Mouse (Mus musculus) hindbrain, embryonic 10.5 days (tissue): ENCODE results near the gene Rnf181. TPM values are rescaled to one million over a fixed set of nuclear protein-coding genes. Genes with fewer than 3 reads are reported as not detected.
A peak's percentile ranks its signal among the peaks of the same experiment; 100 is the strongest.

ENCODE experiments used
- DNase-seq: peaks from one replicate; pipeline ENCODE4 v3.0.0-alpha.2; 2017; ENCODE audit warnings: low spot score
- H3K27ac ChIP-seq: fragments of 300-500 bp; sonication (generic); 2 replicates; pipeline ENCODE4 v1.5.1; 2016; ENCODE audit warnings: mild to moderate bottlenecking, moderate library complexity
- H3K27me3 ChIP-seq: fragments of 300-500 bp; sonication (generic); 2 replicates; pipeline ENCODE4 v1.6.1; 2016; ENCODE audit warnings: mild to moderate bottlenecking; ENCODE audit not compliant: poor library complexity, insufficient read depth, severe bottlenecking
- H3K36me3 ChIP-seq: fragments of 300-500 bp; sonication (generic); 2 replicates; pipeline ENCODE4 v1.6.1; 2016; ENCODE audit warnings: mild to moderate bottlenecking, moderate library complexity
- H3K4me1 ChIP-seq: fragments of 300-500 bp; sonication (generic); replicated peaks from 2 replicates; pipeline ENCODE4 v1.6.1; 2016; ENCODE audit warnings: mild to moderate bottlenecking
- H3K4me3 ChIP-seq: fragments of 300-500 bp; sonication (generic); 2 replicates; pipeline ENCODE4 v1.5.1; 2016; ENCODE audit warnings: mild to moderate bottlenecking, moderate library complexity
- H3K9me3 ChIP-seq: fragments of 300-500 bp; sonication (generic); 2 replicates; pipeline ENCODE4 v1.6.1; 2016; ENCODE audit warnings: mild to moderate bottlenecking, moderate library complexity
- WGBS: fragments of 180-500 bp; shearing (Covaris S2); methylation state at CpG from one replicate; pipeline ENCODE4 v1.1.7; 2016; 5-methylcytosine and 5-hydroxymethylcytosine counted together
- polyA plus RNA-seq: library from polyadenylated mRNA; unstranded; fragments of >200 nt; fragmentation: Nextera tagmentation; extraction: Ambion mirVana; gene quantifications from 2 replicates; pipeline ENCODE4 v1.2.1, GENCODE M21; 2016

Gene Rnf181
- polyA plus RNA-seq, 1 experiment from 2014 or later = 110 TPM

GRCm38 (mm10) chr6:72390795-72391521, 24.2 kb upstream of the Rnf181 start:
- peak; percentile 40 for DNase-seq
- H3K27me3 ChIP-seq = peaks cover 25% of the 10 kb centered on the region
- H3K36me3 ChIP-seq = no peaks in the 10 kb centered on the region
- H3K4me3 ChIP-seq = peak overlapping the region; percentile 58
- peak overlapping the region; percentile 86 for H3K27ac ChIP-seq
- WGBS = 12% methylated on average over 12 of the region's 12 CpGs
- H3K9me3 ChIP-seq = no peaks in the 10 kb centered on the region
- H3K4me1 ChIP-seq = peaks cover 29% of the 10 kb centered on the region

DNA sequence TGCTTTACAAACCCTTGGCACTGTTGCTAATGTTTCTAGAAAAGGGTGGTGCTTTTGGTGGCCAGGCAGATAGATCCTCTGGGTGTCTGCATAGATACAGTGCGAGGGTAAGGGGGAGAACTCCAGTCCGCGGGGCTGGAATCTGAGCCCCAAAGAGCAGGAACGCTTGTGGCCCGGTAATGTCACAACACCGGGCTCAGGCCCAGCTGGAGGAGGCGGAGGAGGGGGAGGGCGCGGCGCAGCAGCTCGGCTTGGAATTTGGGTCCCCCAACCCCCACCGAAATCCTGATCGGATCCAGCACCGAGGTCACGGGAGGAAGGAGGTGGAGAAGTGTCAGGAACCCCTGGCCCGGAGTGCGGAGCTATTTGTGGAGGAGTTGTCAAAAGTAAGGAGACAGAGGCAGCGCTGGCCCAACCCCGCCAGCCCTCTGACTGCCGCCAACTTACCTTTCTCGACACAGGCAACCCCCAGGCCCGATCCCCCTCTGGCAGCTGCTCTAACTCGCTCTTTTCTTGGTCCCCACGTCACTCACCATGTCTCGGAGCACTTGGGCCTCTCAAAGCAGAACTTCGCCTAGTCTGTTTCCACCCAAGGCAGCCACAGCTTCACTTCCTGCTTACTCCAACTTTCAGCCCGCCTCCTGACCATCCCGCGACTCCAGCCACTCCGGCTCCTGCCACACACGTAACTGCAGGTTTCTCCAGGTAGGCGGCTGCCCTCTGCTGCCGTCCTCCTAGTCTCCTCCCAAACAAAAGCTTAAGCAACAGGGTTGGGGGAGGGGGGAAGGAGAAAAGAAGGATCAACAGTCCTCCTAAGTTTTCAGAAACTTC, 23.4 kb upstream of the Rnf181 start, which contains the start of gene Vamp8:
Gene Vamp8 (minus strand): TSS at position 763 of the 831 bp plus-strand sequence.
- H3K4me3 ChIP-seq = peak within 1 kb of the TSS; percentile 58
- H3K36me3 ChIP-seq = no peaks in the 10 kb centered on the region
- 2% methylated on average over 33 of the region's 33 CpGs for WGBS
- peak; percentile 60 for DNase-seq
- H3K9me3 ChIP-seq = no peaks in the 10 kb centered on the region
- peak within 1 kb of the TSS; percentile 86 for H3K27ac ChIP-seq
- H3K4me1 ChIP-seq = peaks cover 29% of the 10 kb centered on the region
- H3K27me3 ChIP-seq = peaks cover 25% of the 10 kb centered on the region

DNA sequence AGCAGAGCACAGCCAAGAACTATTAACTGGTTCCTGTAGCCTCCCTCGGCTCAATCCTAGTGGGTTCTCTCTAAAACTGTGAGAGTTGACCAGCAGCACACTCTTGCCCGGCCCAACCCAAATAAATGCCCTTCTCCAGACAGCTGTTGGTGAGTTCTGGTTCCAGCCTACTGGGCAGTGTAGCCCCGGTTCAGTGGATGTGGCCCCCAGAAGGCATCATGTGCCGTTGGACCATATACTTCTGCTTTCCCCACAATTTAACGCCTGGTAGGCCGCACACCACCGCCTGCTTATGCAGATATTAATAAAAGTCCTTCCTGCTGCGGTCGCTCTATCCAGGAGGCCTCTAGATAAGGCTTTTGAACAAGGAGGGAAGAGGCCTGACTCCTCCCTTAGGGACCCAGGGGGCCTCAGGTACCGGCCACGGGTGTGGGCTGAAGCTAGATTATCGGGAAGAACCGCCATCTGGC, 22.8 kb upstream of the Rnf181 start:
- peak overlapping the region; percentile 86 for H3K27ac ChIP-seq
- WGBS = 34% methylated on average over 13 of the region's 13 CpGs
- H3K27me3 ChIP-seq = peaks cover 25% of the 10 kb centered on the region
- no peaks in the 10 kb centered on the region for H3K36me3 ChIP-seq
- peak overlapping the region; percentile 58 for H3K4me3 ChIP-seq
- DNase-seq = no peak
- peaks cover 29% of the 10 kb centered on the region for H3K4me1 ChIP-seq
- no peaks in the 10 kb centered on the region for H3K9me3 ChIP-seq

GRCm38 (mm10) chr6:72388791-72389329, 22.1 kb upstream of the Rnf181 start:
- WGBS = 90% methylated on average over 6 of the region's 6 CpGs

DNA sequence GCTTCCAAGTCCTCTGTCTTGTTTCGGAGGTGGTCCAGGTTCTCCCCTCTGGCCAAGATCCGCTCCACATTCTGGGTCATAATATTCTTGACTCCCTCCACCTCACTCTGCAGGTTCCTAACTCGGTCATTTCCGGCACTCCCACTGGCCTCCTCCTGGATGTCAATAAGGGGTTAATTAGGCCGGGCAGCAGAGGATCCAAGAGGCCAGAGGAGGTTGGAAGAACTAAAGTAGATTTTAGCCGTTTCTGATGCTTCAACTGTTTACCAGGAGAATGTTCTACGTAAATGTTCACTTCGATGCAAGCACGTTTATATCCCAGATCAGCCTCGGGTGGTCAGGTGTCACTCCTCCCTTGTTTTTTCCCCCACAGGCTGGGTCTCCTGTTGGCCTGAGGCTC, 21.5 kb upstream of the Rnf181 start:
- no peak for DNase-seq
- 71% methylated on average over 10 of the region's 10 CpGs for WGBS
- no peak overlapping the region for H3K27ac ChIP-seq

More at GRCm38 (mm10) chr6:72388791-72389329, 22.1 kb upstream of the Rnf181 start:
- no peak overlapping the region for H3K27ac ChIP-seq
- peaks cover 29% of the 10 kb centered on the region for H3K4me1 ChIP-seq
- DNase-seq = no peak
- no peak overlapping the region for H3K4me3 ChIP-seq
- no peaks in the 10 kb centered on the region for H3K36me3 ChIP-seq
- peaks cover 25% of the 10 kb centered on the region for H3K27me3 ChIP-seq
- H3K9me3 ChIP-seq = no peaks in the 10 kb centered on the region

GRCm38 (mm10) chr6:72387816-72388215, 21.1 kb upstream of the Rnf181 start:
- DNase-seq = no peak
- no peaks in the 10 kb centered on the region for H3K9me3 ChIP-seq
- WGBS = 70% methylated on average over 3 of the region's 3 CpGs
- no peak overlapping the region for H3K27ac ChIP-seq
- H3K4me3 ChIP-seq = no peak overlapping the region
- H3K4me1 ChIP-seq = peaks cover 29% of the 10 kb centered on the region
- no peaks in the 10 kb centered on the region for H3K36me3 ChIP-seq
- H3K27me3 ChIP-seq = peaks cover 25% of the 10 kb centered on the region

More for the DNA sequence above, 21.5 kb upstream of the Rnf181 start:
- Histone ChIP-seq H3K9me3 (no peaks in the 10 kb centered on the region), H3K27me3 (peaks cover 25% of the 10 kb centered on the region), H3K4me3 (no peak overlapping the region), H3K4me1 (peaks cover 29% of the 10 kb centered on the region), H3K36me3 (no peaks in the 10 kb centered on the region)

GRCm38 (mm10) chr6:72386561-72386960, 19.8 kb upstream of the Rnf181 start:
- H3K4me1 ChIP-seq = peaks cover 29% of the 10 kb centered on the region
- WGBS = 94% methylated on average over 2 of the region's 2 CpGs
- no peak overlapping the region for H3K27ac ChIP-seq
- H3K4me3 ChIP-seq = no peak overlapping the region
- peaks cover 29% of the 10 kb centered on the region for H3K27me3 ChIP-seq
- H3K36me3 ChIP-seq = no peaks in the 10 kb centered on the region
- DNase-seq = no peak
- H3K9me3 ChIP-seq = no peaks in the 10 kb centered on the region

DNA sequence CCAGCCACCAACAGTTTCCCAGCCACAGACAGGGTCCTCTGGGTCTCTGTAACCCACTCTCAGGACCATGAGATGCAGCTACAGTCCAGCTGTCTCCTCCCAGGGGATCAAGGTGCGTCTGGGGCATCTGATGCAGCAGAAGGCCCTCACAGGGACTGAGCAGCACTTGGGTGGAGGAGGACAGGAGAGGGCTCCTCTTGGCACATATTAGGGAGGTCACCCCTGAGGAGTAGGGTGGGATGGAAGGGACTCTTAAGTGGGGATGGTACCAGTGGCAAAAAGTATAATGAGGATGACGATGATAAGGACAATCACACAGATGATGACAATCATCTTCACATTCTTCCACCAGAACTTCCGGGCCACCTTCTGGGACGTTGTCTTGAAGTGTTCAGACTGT, 18.5 kb upstream of the Rnf181 start:
- Histone ChIP-seq H3K27ac (no peak overlapping the region), H3K9me3 (no peaks in the 10 kb centered on the region), H3K36me3 (no peaks in the 10 kb centered on the region), H3K4me1 (peaks cover 21% of the 10 kb centered on the region), H3K27me3 (peaks cover 33% of the 10 kb centered on the region), H3K4me3 (no peak overlapping the region)
- no peak for DNase-seq
- WGBS = 87% methylated on average over 4 of the region's 4 CpGs

GRCm38 (mm10) chr6:72383952-72384351, 17.2 kb upstream of the Rnf181 start:
- WGBS = 94% methylated on average over 7 of the region's 7 CpGs
- Histone ChIP-seq H3K4me3 (no peak overlapping the region), H3K4me1 (peaks cover 18% of the 10 kb centered on the region)

GRCm38 (mm10) chr6:72383142-72383820, 16.5 kb upstream of the Rnf181 start:
- Histone ChIP-seq H3K27me3 (peaks cover 35% of the 10 kb centered on the region), H3K4me3 (no peak overlapping the region), H3K9me3 (no peaks in the 10 kb centered on the region), H3K4me1 (peaks cover 18% of the 10 kb centered on the region), H3K36me3 (no peaks in the 10 kb centered on the region), H3K27ac (no peak overlapping the region)
- no peak for DNase-seq
- 89% methylated on average over 6 of the region's 6 CpGs for WGBS

More at GRCm38 (mm10) chr6:72383952-72384351, 17.2 kb upstream of the Rnf181 start:
- Histone ChIP-seq H3K9me3 (no peaks in the 10 kb centered on the region), H3K27ac (no peak overlapping the region), H3K27me3 (peaks cover 34% of the 10 kb centered on the region), H3K36me3 (no peaks in the 10 kb centered on the region)
- DNase-seq = no peak

DNA sequence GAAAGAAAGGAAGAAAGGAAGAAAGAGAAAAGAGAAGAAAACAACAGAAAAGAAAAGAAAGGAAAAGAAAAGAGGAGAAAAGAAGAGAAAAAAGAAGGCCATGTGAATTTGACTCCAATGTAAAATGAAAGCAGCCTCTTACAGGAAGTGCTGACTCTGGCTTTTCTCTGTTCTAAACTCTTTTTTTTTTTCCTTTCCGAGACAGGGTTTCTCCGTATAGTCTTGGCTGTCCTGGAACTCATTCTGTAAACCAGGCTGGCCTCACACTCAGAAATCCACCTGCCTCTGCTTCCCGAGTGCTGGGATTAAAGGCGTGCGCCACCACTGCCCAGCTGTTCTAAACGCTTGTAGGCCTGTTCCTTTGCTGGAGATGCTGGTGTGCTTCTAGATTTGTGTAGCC, 15.7 kb upstream of the Rnf181 start:
- Histone ChIP-seq H3K4me1 (peaks cover 11% of the 10 kb centered on the region), H3K9me3 (no peaks in the 10 kb centered on the region), H3K27ac (no peak overlapping the region), H3K36me3 (no peaks in the 10 kb centered on the region), H3K27me3 (peaks cover 40% of the 10 kb centered on the region), H3K4me3 (no peak overlapping the region)
- no peak for DNase-seq
- WGBS = 84% methylated on average over 6 of the region's 6 CpGs

GRCm38 (mm10) chr6:72380131-72380770, 13.5 kb upstream of the Rnf181 start, which contains the start of gene Vamp5:
TSS of gene Vamp5 (minus strand) at chr6:72380468.
- DNase-seq = peak; percentile 39
- Histone ChIP-seq H3K27ac (peak within 1 kb of the TSS; percentile 71), H3K9me3 (no peaks in the 10 kb centered on the region), H3K4me3 (peak within 1 kb of the TSS; percentile 55), H3K27me3 (peaks cover 40% of the 10 kb centered on the region), H3K36me3 (no peaks in the 10 kb centered on the region), H3K4me1 (peaks cover 10% of the 10 kb centered on the region)
- 2% methylated on average over 49 of the region's 49 CpGs for WGBS
